Mouse (Mus musculus) limb, embryonic 10.5 days (tissue): ENCODE measurements around the gene Setd1b. TPM values are rescaled to one million over a fixed set of nuclear protein-coding genes. Genes with fewer than 3 reads are reported as not detected.
"Not testable (repeated sequence)": the region's sequence is repeated elsewhere in the genome, so short reads cannot be mapped to it uniquely, and the experiment has no call there.

ENCODE experiments used
- DNase-seq: peaks from one replicate; pipeline ENCODE4 v3.0.0-alpha.2; 2017; ENCODE audit warnings: low spot score
- H3K27ac ChIP-seq: fragments of 300-500 bp; sonication (generic); 2 replicates; pipeline ENCODE4 v1.5.1; 2016; ENCODE audit warnings: mild to moderate bottlenecking
- H3K27me3 ChIP-seq: fragments of 300-500 bp; sonication (generic); 2 replicates; pipeline ENCODE4 v1.6.1; 2016; ENCODE audit warnings: low read depth, mild to moderate bottlenecking; ENCODE audit not compliant: poor library complexity, severe bottlenecking
- H3K36me3 ChIP-seq: fragments of 300-500 bp; sonication (generic); 2 replicates; pipeline ENCODE4 v1.6.1; 2016; ENCODE audit warnings: mild to moderate bottlenecking, moderate library complexity
- H3K4me1 ChIP-seq: fragments of 300-500 bp; sonication (generic); 2 replicates; pipeline ENCODE4 v1.6.1; 2016
- H3K4me3 ChIP-seq: fragments of 300-500 bp; sonication (generic); 2 replicates; pipeline ENCODE4 v1.5.1; 2016; ENCODE audit warnings: mild to moderate bottlenecking, moderate library complexity
- H3K9me3 ChIP-seq: fragments of 300-500 bp; sonication (generic); replicated peaks from 2 replicates; pipeline ENCODE4 v1.6.1; 2016; ENCODE audit warnings: mild to moderate bottlenecking
- WGBS: fragments of 180-500 bp; shearing (Covaris S2); methylation state at CpG from one replicate; pipeline ENCODE4 v1.1.7; 2016; 5-methylcytosine and 5-hydroxymethylcytosine counted together
- polyA plus RNA-seq: library from polyadenylated mRNA; unstranded; fragments of >200 nt; fragmentation: Nextera tagmentation; extraction: Ambion mirVana; gene quantifications from 2 replicates; pipeline ENCODE4 v1.2.1, GENCODE M21; 2016

The Setd1b gene
- polyA plus RNA-seq, 1 experiment from 2014 or later: 10.6 TPM

DNA sequence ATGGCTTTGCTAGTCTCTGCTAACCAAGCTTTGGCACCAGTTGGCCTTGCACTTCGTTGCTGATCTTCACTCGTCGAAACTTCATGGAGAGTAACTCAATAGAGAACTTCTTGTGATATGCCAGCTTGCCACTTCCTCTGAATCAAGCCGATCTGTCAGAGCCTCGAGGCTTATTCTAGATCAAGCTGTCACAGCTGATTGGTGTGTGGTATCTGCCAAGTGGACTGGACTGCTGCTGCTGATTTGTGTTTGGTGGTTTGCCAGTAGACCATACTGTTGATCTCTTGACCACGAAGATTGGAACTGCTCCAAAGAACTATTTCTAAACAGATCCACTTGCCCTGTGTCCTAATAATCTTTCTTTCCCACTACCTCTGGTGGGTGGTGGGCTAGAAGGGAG is 49.4 kb downstream of the Setd1b start:
- DNase-seq: no peak
- H3K4me1 ChIP-seq: no peaks in the 10 kb centered on the region
- 87% methylated on average over 6 of the region's 6 CpGs for WGBS
- no peak overlapping the region for H3K4me3 ChIP-seq
- H3K36me3 ChIP-seq: no peaks in the 10 kb centered on the region
- H3K27ac ChIP-seq: no peak overlapping the region
- no peaks in the 10 kb centered on the region for H3K9me3 ChIP-seq
- no peaks in the 10 kb centered on the region for H3K27me3 ChIP-seq

GRCm38 (mm10) chr5:123192606-123193150 is 50.7 kb downstream of the Setd1b start:
- no peaks in the 10 kb centered on the region for H3K4me1 ChIP-seq
- H3K9me3 ChIP-seq: no peaks in the 10 kb centered on the region
- no peaks in the 10 kb centered on the region for H3K36me3 ChIP-seq
- H3K4me3 ChIP-seq: no peak overlapping the region
- no peaks in the 10 kb centered on the region for H3K27me3 ChIP-seq
- 59% methylated on average over 9 of the region's 9 CpGs for WGBS
- H3K27ac ChIP-seq: no peak overlapping the region
- DNase-seq: peak; percentile 15

- DNase-seq: peak; percentile 10
- Histone ChIP-seq H3K4me3 (no peak overlapping the region), H3K9me3 (no peaks in the 10 kb centered on the region), H3K27me3 (no peaks in the 10 kb centered on the region), H3K27ac (no peak overlapping the region), H3K36me3 (no peaks in the 10 kb centered on the region), H3K4me1 (no peaks in the 10 kb centered on the region)
- 83% methylated on average over 5 of the region's 5 CpGs for WGBS
These were observed 51.4 kb downstream of the Setd1b start for GRCm38 (mm10) chr5:123193436-123193835.

GRCm38 (mm10) chr5:123194856-123195255 is 52.9 kb downstream of the Setd1b start:
- H3K27me3 ChIP-seq: no peaks in the 10 kb centered on the region
- no peaks in the 10 kb centered on the region for H3K36me3 ChIP-seq
- H3K27ac ChIP-seq: no peak overlapping the region
- no peak overlapping the region for H3K4me3 ChIP-seq
- no peaks in the 10 kb centered on the region for H3K9me3 ChIP-seq
- no peaks in the 10 kb centered on the region for H3K4me1 ChIP-seq
- 95% methylated on average over 6 of the region's 6 CpGs for WGBS
- no peak for DNase-seq

- Histone ChIP-seq H3K36me3 (no peaks in the 10 kb centered on the region), H3K4me3 (no peak overlapping the region), H3K27ac (no peak overlapping the region), H3K27me3 (no peaks in the 10 kb centered on the region), H3K9me3 (no peaks in the 10 kb centered on the region), H3K4me1 (no peaks in the 10 kb centered on the region)
- 90% methylated on average over 16 of the region's 16 CpGs for WGBS
- DNase-seq: no peak
These were observed 53.6 kb downstream of the Setd1b start for GRCm38 (mm10) chr5:123195500-123196000.

DNA sequence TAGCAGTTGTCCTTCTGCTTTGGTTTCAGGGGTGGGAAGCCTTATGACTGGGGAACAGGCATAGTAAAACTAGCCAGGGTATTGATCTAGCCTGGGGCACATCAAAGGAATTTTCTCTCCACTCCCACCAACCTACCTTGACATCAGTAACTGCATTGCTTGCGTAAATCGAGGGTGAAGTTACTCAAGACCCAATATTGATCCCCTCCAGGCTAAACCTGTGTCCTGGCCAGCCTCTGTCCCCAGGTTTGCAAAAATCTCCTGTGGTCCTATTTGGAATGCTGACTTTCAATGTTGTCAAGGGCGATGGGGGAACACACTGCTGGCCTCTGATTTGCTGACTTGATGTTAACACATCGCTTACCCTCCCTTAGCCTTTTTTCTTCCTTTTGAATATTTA is 54.8 kb downstream of the Setd1b start:
- no peaks in the 10 kb centered on the region for H3K4me1 ChIP-seq
- H3K27ac ChIP-seq: no peak overlapping the region
- no peaks in the 10 kb centered on the region for H3K27me3 ChIP-seq
- WGBS: 79% methylated on average over 4 of the region's 4 CpGs
- H3K9me3 ChIP-seq: no peaks in the 10 kb centered on the region
- no peak for DNase-seq
- H3K4me3 ChIP-seq: no peak overlapping the region
- no peaks in the 10 kb centered on the region for H3K36me3 ChIP-seq

DNA sequence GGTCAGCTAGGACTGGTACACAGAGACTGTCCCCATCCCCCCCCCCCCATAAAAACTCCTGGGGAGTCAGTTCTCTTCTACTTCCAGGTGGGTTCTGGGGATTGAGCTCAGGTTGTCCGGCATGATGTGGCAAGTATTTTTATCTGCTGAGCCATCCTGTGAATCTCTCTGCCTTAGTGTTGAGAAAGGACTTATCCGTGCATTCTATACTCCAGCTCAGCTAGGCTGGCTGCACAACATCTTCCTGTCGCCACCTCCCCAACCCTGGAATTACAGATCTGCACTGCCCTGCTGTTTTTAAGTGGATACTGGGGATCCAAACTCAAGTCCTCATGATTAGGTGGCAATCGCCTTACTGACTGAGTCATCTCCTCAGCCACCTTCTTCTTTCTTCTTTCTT is 56.5 kb downstream of the Setd1b start:
- WGBS: 92% methylated on average over 4 of the region's 4 CpGs

GRCm38 (mm10) chr5:123200816-123201522 is 59.0 kb downstream of the Setd1b start:
- H3K27ac ChIP-seq, H3K27me3 ChIP-seq, DNase-seq: not testable (repeated sequence)

More for the DNA sequence above, 56.5 kb downstream of the Setd1b start:
- DNase-seq: no peak
- no peak overlapping the region for H3K27ac ChIP-seq
- H3K27me3 ChIP-seq: no peaks in the 10 kb centered on the region
- H3K4me3 ChIP-seq: no peak overlapping the region
- no peaks in the 10 kb centered on the region for H3K4me1 ChIP-seq
- no peaks in the 10 kb centered on the region for H3K36me3 ChIP-seq
- H3K9me3 ChIP-seq: no peaks in the 10 kb centered on the region

GRCm38 (mm10) chr5:123201523-123201892 is 59.5 kb downstream of the Setd1b start:
- 85% methylated on average over 7 of the region's 7 CpGs for WGBS
- Histone ChIP-seq H3K36me3 (no peaks in the 10 kb centered on the region), H3K4me3 (no peak overlapping the region), H3K27me3 (no peaks in the 10 kb centered on the region), H3K4me1 (no peaks in the 10 kb centered on the region), H3K9me3 (0 out of 2 replicates have a peak, but pooled peaks cover 2% of the 10 kb centered on the region), H3K27ac (no peak overlapping the region)
- no peak for DNase-seq

More at GRCm38 (mm10) chr5:123200816-123201522, 59.0 kb downstream of the Setd1b start:
- 89% methylated on average over 6 of the region's 7 CpGs for WGBS
- not testable (repeated sequence) for H3K9me3 ChIP-seq, H3K4me1 ChIP-seq, H3K36me3 ChIP-seq, H3K4me3 ChIP-seq

DNA sequence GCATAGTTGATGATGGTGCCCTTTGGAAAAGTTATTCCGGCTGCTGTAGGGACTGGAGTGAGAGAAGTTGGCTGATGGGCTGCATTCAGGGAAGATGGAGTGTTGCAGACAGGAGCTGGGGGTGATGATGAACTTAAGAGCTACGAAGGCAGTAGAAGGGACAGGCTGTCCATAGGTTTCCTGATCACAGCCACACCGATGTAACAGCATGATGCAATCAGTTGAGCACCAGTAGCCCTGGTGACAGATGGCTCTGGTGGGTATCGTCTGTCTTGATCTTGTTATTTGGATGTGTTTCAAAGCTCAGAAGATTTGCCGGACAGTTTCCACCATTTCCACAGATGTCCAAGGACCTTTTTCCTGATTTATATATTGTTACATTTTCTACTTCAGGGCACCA is 60.0 kb downstream of the Setd1b start:
- DNase-seq: no peak

GRCm38 (mm10) chr5:123202771-123203170 is 60.8 kb downstream of the Setd1b start:
- not testable (repeated sequence) for DNase-seq, H3K36me3 ChIP-seq, H3K9me3 ChIP-seq, H3K27me3 ChIP-seq, H3K4me3 ChIP-seq, H3K27ac ChIP-seq, H3K4me1 ChIP-seq
- 53% methylated on average over 4 of the region's 4 CpGs for WGBS

More for the DNA sequence above, 60.0 kb downstream of the Setd1b start:
- Histone ChIP-seq H3K9me3 (0 out of 2 replicates have a peak, but pooled peaks cover 2% of the 10 kb centered on the region), H3K27ac (no peak overlapping the region), H3K4me3 (no peak overlapping the region), H3K4me1 (no peaks in the 10 kb centered on the region), H3K27me3 (no peaks in the 10 kb centered on the region), H3K36me3 (no peaks in the 10 kb centered on the region)
- 86% methylated on average over 5 of the region's 5 CpGs for WGBS

- not testable (repeated sequence) for H3K36me3 ChIP-seq, H3K27me3 ChIP-seq, DNase-seq, H3K4me3 ChIP-seq, H3K4me1 ChIP-seq, H3K9me3 ChIP-seq, H3K27ac ChIP-seq
- 85% methylated on average over 7 of the region's 7 CpGs for WGBS
These were observed 61.6 kb downstream of the Setd1b start for GRCm38 (mm10) chr5:123203591-123203990.
